Mouse (Mus musculus) ES-Bruce4 (cell line): ENCODE measurements around the gene Bcl2.

Experiments
- CTCF ChIP-seq: IDR thresholded peaks from one replicate; pipeline ENCODE4 v1.8.1; 2011; ENCODE audit warnings: low read depth, low read length
- EP300 ChIP-seq: IDR thresholded peaks from 2 replicates; pipeline ENCODE4 v1.6.1; 2011; ENCODE audit warnings: low read depth, low read length; ENCODE audit not compliant: insufficient read depth
- POLR2A ChIP-seq: IDR thresholded peaks from one replicate; pipeline ENCODE4 v1.8.1; 2011; ENCODE audit warnings: low read length; ENCODE audit not compliant: insufficient read depth

- TF ChIP-seq CTCF (no peak), EP300 (no peak), POLR2A (no peak)
These were observed 186.5 kb downstream of the Bcl2 start for GRCm38 (mm10) chr1:106527537-106527936.
